Mouse (Mus musculus): ENCODE data around the gene Cbl.

DNA sequence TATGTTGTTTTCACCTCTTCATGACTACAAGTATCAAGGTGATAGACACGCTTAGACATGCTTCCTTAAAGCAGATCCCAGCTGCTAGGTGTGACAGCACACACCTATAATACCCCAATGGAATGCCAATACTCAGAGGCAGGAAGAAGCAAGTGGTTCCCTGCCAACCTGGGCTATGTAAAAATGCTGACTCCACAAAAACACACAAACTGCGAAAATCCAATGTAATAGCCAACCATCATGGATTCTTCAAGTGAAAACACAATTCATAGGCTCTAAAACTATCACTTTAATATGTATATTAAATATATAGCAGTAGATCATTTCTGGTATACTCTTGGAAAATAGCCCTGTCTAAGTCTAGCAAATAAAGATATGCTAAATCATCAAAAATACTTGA lies 26.0 kb downstream of the Cbl start:
- TF ChIP-seq CTCF (IDR thresholded peaks at IDR 0.05; ENCODE audit: low read depth) (no peak), EP300 (optimal IDR thresholded peaks at IDR 0.05) (no peak)
